Mouse (Mus musculus) lung, embryonic 15.5 days (tissue): ENCODE measurements around the gene Grap2. TPM values are rescaled to one million over a fixed set of nuclear protein-coding genes. Genes with fewer than 3 reads are reported as not detected.

Source experiments
- ATAC-seq: fragments of 200-750 bp; cut with Nextera tagmentation; 2 replicates; pipeline ENCODE4 v1.8.0; 2017; ENCODE audit warnings: moderate number of reproducible peaks, borderline replicate concordance; ENCODE audit not compliant: low FRiP score, low TSS enrichment; ENCODE audit errors: extremely low read depth
- H3K27ac ChIP-seq: fragments of 300-500 bp; sonication (generic); 2 replicates; pipeline ENCODE4 v1.5.1; 2015; ENCODE audit warnings: moderate library complexity, mild to moderate bottlenecking, inconsistent platforms
- H3K27me3 ChIP-seq: fragments of 300-500 bp; sonication (generic); 2 replicates; pipeline ENCODE4 v1.6.1; 2015; ENCODE audit warnings: inconsistent platforms
- H3K36me3 ChIP-seq: fragments of 300-500 bp; sonication (generic); 2 replicates; pipeline ENCODE4 v1.6.1; 2015; ENCODE audit warnings: inconsistent platforms
- H3K4me1 ChIP-seq: fragments of 300-500 bp; sonication (generic); 2 replicates; pipeline ENCODE4 v1.6.1; 2015; ENCODE audit warnings: inconsistent platforms
- H3K4me2 ChIP-seq: fragments of 300-500 bp; sonication (generic); 2 replicates; pipeline ENCODE4 v1.6.1; 2015; ENCODE audit warnings: inconsistent platforms, mild to moderate bottlenecking, moderate library complexity
- H3K4me3 ChIP-seq: fragments of 300-500 bp; sonication (generic); 2 replicates; pipeline ENCODE4 v1.5.1; 2015; ENCODE audit warnings: mild to moderate bottlenecking, inconsistent platforms
- H3K9ac ChIP-seq: fragments of 300-500 bp; sonication (generic); 2 replicates; pipeline ENCODE4 v1.6.1; 2015; ENCODE audit warnings: inconsistent platforms
- H3K9me3 ChIP-seq: fragments of 300-500 bp; sonication (generic); 2 replicates; pipeline ENCODE4 v1.6.1; 2016; ENCODE audit warnings: inconsistent platforms
- WGBS: fragments of 180-500 bp; shearing (Covaris S2); methylation state at CpG from one replicate; pipeline ENCODE4 v1.1.7; 2015; 5-methylcytosine and 5-hydroxymethylcytosine counted together
- polyA plus RNA-seq: library from polyadenylated mRNA; unstranded; fragments of >200 nt; fragmentation: Nextera tagmentation; extraction: Ambion mirVana; gene quantifications from 2 replicates; pipeline ENCODE4 v1.2.1, GENCODE M21; 2015

Grap2 gene
- polyA plus RNA-seq, 1 experiment from 2014 or later: 2.4 TPM

DNA sequence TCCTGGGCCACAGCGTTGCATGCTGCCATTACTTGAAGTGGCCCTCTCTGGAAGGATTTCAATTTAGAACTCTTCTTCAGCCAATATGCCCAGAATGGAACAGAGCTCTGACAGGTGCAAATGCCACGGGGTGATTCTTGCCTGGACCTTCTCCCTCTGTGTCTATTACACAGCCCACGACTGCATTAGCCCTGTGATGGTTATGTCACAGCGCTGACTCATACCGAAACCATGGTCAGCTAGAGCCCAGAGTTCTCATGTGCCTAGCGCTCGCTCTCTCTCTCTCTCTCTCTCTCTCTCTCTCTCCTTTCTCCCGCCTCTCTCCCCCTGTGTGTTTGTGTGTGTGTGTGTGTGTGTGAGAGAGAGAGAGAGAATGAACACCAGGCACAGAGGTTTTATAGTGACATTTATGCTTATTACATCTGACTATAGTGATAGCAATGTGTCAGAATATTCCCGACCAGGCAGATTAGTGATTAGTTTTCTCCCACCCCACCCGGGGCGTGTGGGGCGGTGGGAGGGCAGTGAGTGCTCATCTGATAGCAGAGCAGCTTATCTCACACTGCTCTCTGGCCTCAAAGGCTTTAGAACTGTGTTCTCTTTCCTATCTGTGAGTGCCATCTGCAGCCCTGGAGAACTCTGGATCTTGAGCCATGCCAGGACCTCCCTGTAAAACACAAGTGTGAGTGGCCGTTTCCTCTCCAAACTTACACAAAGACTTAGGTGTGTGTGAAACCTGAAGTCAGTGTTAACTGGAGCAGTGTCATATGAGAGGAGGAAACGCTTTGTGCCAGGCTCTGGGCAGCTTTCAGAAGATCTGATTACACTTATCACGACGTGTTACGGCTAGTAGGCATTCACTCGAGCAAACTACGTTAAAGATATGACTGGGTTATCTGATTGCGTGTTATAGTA is 10.4 kb downstream of the Grap2 start:
- no peak overlapping the region for H3K4me3 ChIP-seq
- H3K27me3 ChIP-seq: peaks cover 5% of the 10 kb centered on the region
- H3K27ac ChIP-seq: no peak overlapping the region
- no peaks in the 10 kb centered on the region for H3K4me1 ChIP-seq
- WGBS: 50% methylated on average over 20 of the region's 20 CpGs
- no peak overlapping the region for H3K9ac ChIP-seq
- no peak overlapping the region for H3K4me2 ChIP-seq
- H3K36me3 ChIP-seq: no peaks in the 10 kb centered on the region
- H3K9me3 ChIP-seq: no peaks in the 10 kb centered on the region
- ATAC-seq: no peak

DNA sequence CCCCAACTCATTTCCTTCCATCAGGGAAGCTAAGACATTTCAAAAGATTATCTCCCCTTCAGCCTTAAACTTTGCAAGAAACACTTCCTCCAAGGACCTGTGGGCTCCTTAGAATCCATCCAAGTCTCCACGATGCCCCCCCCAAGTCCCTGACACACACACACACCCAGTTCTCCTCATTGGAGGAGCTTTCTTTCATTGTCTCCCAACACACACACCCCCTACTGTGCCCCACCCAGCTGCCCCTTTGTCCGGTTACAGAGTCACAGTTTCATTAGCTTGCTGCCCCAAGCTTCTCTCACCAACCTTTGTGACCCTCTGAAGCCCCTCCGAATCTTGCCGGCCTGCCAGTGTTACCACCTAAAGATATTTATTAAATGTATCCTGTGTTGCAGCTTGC is 13.9 kb downstream of the Grap2 start:
- no peaks in the 10 kb centered on the region for H3K9me3 ChIP-seq
- H3K9ac ChIP-seq: no peak overlapping the region
- WGBS: 37% methylated on average over 4 of the region's 4 CpGs
- H3K4me3 ChIP-seq: no peak overlapping the region
- no peak for ATAC-seq
- H3K27ac ChIP-seq: no peak overlapping the region
- no peak overlapping the region for H3K4me2 ChIP-seq
- no peaks in the 10 kb centered on the region for H3K27me3 ChIP-seq
- H3K36me3 ChIP-seq: no peaks in the 10 kb centered on the region
- no peaks in the 10 kb centered on the region for H3K4me1 ChIP-seq

DNA sequence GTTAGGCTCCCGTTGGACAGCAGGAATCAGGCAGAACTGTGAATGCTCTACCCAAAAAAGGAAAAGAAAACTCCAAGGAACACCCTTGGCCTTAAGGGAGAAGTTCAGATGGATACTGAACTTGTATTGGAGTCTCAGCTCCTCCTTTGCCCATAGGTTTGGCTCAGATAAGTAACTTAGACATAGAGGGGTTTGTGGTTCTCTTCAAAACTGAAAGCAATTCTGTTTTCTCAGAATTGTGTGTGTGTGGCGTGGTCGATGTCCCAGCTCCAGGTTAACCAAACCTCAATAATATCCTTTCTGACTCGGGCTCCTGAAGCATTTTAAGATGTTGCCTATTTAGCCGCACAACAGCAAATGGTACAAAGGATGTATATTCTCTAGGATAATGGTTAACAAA is 18.2 kb downstream of the Grap2 start:
- H3K36me3 ChIP-seq: no peaks in the 10 kb centered on the region
- H3K9me3 ChIP-seq: no peaks in the 10 kb centered on the region
- no peak for ATAC-seq
- no peak overlapping the region for H3K4me2 ChIP-seq
- H3K4me3 ChIP-seq: no peak overlapping the region
- no peaks in the 10 kb centered on the region for H3K4me1 ChIP-seq
- no peaks in the 10 kb centered on the region for H3K27me3 ChIP-seq
- H3K27ac ChIP-seq: no peak overlapping the region
- H3K9ac ChIP-seq: no peak overlapping the region
- WGBS: 82% methylated on average over 5 of the region's 5 CpGs

DNA sequence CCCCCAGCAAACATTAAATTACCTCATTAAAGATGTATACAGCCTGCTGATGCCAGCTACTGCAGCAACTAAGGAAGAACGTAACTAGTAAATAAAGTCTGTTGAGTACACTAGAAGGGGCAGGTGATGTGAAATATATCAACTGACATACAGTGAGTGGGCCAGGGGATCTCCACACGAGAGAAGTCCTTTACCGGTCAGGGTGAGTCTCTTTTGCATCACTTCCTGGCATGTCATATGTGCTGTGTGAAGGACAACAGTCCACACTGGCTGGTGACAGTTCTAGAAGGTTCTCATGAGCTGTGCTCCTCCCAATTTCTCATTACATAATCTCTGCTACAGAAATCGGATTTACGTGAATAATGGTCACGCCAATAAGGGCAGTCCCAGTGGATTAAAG is 20.3 kb downstream of the Grap2 start:
- H3K4me1 ChIP-seq: no peaks in the 10 kb centered on the region
- WGBS: 72% methylated on average over 6 of the region's 6 CpGs

DNA sequence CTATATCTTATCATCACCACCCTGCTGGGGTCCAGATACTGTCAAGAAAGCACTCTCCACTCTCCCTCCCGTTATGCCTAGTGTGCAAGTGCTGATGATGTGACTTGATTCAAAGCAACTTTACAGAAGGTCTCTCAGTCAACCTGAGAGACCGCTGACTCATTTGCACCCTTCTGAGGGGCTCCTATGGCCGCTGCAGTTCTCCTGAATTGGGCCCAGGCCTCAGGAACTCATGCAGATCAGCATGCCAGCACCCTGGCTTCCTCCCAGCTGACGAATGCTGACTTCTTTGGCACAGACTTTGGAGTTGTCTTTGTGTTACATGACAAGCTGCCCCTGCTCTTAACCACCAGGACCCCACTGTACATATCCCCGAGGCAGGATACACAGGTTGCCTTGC is 21.5 kb downstream of the Grap2 start:
- Histone ChIP-seq H3K27ac (no peak overlapping the region), H3K9me3 (no peaks in the 10 kb centered on the region), H3K4me2 (no peak overlapping the region), H3K9ac (no peak overlapping the region), H3K36me3 (no peaks in the 10 kb centered on the region), H3K4me1 (0 out of 2 replicates have a peak, but pooled peaks cover under 1% of the 10 kb centered on the region), H3K27me3 (no peaks in the 10 kb centered on the region), H3K4me3 (no peak overlapping the region)
- WGBS: 49% methylated on average over 5 of the region's 5 CpGs
- ATAC-seq: no peak

More for the DNA sequence above, 20.3 kb downstream of the Grap2 start:
- H3K9ac ChIP-seq: no peak overlapping the region
- no peak overlapping the region for H3K4me2 ChIP-seq
- no peaks in the 10 kb centered on the region for H3K27me3 ChIP-seq
- ATAC-seq: no peak
- H3K27ac ChIP-seq: no peak overlapping the region
- no peak overlapping the region for H3K4me3 ChIP-seq
- no peaks in the 10 kb centered on the region for H3K36me3 ChIP-seq
- no peaks in the 10 kb centered on the region for H3K9me3 ChIP-seq

DNA sequence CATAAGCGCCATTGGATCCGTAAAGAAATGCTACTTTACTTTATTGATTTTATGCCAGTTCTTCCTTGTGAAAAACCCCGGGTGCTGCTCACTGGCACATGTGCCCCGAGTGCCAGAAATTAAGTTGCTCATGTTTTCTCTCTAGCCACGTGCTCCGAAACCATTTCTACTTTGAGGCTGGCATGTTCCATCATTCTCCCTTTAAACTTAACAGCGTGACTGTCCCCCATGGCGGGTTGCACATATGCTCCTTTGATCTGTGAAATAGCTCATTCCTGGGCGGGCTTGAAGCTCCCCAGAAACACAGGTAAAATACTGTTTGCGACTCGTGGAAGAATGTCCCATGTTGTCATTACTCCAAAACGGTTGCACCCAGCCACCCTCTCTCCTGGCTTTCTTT is 26.4 kb downstream of the Grap2 start:
- Histone ChIP-seq H3K9ac (no peak overlapping the region), H3K27ac (no peak overlapping the region), H3K36me3 (no peaks in the 10 kb centered on the region), H3K9me3 (no peaks in the 10 kb centered on the region), H3K4me2 (peak overlapping the region; percentile 20; the same call in 1 of the 2 replicates), H3K4me1 (0 out of 2 replicates have a peak, but pooled peaks cover 5% of the 10 kb centered on the region), H3K27me3 (no peaks in the 10 kb centered on the region), H3K4me3 (no peak overlapping the region)
- 63% methylated on average over 12 of the region's 12 CpGs for WGBS
- ATAC-seq: no peak

DNA sequence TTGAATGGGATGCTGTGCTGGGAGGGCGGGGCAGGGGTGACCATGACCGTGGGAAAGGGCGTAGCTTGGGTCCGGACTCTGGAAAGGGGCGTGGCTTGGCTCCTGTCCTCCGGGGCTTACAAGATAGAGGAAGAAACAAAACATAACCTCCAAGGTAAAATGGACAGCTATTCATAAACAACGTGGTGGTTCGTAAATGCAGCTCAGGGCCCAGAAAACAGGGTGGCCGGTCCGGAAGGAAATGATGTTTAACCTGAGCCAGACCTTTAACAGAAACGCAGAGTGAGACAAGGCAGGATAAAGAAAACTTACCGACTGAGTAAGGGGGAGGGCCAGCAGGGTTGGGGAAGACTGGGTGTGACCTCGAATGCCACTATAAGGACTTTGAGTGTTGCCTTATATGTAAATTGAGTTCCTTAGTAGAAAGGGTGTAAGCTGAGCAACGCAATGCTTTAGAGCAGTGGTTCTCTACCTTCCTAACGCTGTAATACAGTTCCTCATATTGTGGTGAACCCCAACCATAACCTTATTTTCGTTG is 26.9 kb downstream of the Grap2 start:
- peak; percentile 77; the same call in 1 of the 2 replicates for ATAC-seq
- Histone ChIP-seq H3K9ac (no peak overlapping the region), H3K36me3 (no peaks in the 10 kb centered on the region), H3K4me2 (peak overlapping the region; percentile 20), H3K27me3 (no peaks in the 10 kb centered on the region), H3K4me1 (0 out of 2 replicates have a peak, but pooled peaks cover 5% of the 10 kb centered on the region), H3K27ac (no peak overlapping the region), H3K9me3 (no peaks in the 10 kb centered on the region), H3K4me3 (no peak overlapping the region)
- 28% methylated on average over 16 of the region's 16 CpGs for WGBS

DNA sequence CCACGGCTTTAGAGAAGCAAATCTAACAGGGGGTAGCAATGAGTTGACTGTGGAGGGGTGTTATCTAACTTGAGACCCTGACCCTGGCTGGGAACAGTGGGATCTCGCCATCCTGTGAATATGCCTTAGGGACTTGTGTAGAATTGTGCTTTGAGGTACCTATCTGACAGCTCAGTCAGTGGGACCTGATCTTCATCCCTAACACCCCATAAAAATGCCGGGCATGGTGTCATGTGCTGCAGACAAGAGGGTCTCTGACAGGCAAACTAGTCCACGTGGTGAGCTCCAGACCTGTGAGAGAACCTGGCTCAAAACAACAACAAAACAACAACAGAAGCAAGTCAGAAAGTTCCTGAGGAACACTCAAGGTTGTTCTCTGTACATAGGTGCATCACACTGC is 27.4 kb downstream of the Grap2 start:
- Histone ChIP-seq H3K4me3 (no peak overlapping the region), H3K4me2 (no peak overlapping the region), H3K36me3 (no peaks in the 10 kb centered on the region), H3K9ac (no peak overlapping the region), H3K27me3 (no peaks in the 10 kb centered on the region), H3K27ac (no peak overlapping the region), H3K4me1 (0 out of 2 replicates have a peak, but pooled peaks cover 5% of the 10 kb centered on the region), H3K9me3 (no peaks in the 10 kb centered on the region)
- 58% methylated on average over 4 of the region's 4 CpGs for WGBS
- ATAC-seq: no peak

DNA sequence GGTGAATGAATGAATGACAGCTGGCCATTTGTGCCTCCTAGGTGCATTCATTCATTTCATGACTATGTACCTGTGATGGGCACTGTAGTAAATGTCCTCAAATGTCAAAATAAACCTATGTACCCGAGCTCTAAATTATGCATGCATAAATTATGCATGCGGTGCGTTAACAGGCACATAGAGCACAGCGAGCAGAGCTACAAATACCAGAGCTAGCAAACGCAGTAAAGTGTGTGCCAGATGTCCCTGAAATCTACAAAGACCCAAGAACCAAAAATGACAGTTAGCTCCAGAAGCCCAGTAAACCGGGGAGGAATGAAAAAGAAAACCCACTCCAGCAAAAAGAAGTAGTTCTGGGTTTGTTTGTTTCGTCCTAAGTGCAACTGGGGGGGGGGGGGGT is 29.1 kb downstream of the Grap2 start:
- H3K27ac ChIP-seq: no peak overlapping the region
- H3K4me1 ChIP-seq: 0 out of 2 replicates have a peak, but pooled peaks cover 5% of the 10 kb centered on the region
- no peak overlapping the region for H3K9ac ChIP-seq
- H3K9me3 ChIP-seq: no peaks in the 10 kb centered on the region
- no peak overlapping the region for H3K4me3 ChIP-seq
- no peak for ATAC-seq
- no peaks in the 10 kb centered on the region for H3K36me3 ChIP-seq
- no peak overlapping the region for H3K4me2 ChIP-seq
- WGBS: 68% methylated on average over 7 of the region's 7 CpGs
- no peaks in the 10 kb centered on the region for H3K27me3 ChIP-seq

DNA sequence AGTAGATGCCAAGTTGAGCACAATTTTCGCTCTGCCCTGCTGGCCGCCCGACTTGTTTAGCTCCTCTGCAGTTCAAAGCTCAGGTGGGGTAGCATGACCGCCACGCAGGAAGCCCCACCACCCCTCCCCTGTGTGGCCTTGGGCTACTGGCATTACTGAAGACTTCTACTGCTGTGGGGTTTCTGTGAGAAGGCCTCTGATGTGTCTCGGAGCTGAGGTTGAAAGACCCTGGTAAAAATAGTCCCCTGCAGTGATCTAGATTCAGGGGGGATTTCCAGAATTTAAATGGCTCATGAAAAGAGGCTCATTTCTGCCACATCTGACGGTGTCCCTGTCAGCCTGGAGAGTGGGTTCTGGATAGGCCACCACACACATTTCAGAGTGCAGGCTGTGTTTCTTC is 30.1 kb downstream of the Grap2 start:
- Histone ChIP-seq H3K36me3 (no peaks in the 10 kb centered on the region), H3K4me2 (no peak overlapping the region), H3K27ac (no peak overlapping the region), H3K9ac (no peak overlapping the region), H3K4me1 (0 out of 2 replicates have a peak, but pooled peaks cover 5% of the 10 kb centered on the region), H3K4me3 (no peak overlapping the region), H3K27me3 (no peaks in the 10 kb centered on the region), H3K9me3 (no peaks in the 10 kb centered on the region)
- WGBS: 71% methylated on average over 7 of the region's 7 CpGs
- ATAC-seq: no peak

DNA sequence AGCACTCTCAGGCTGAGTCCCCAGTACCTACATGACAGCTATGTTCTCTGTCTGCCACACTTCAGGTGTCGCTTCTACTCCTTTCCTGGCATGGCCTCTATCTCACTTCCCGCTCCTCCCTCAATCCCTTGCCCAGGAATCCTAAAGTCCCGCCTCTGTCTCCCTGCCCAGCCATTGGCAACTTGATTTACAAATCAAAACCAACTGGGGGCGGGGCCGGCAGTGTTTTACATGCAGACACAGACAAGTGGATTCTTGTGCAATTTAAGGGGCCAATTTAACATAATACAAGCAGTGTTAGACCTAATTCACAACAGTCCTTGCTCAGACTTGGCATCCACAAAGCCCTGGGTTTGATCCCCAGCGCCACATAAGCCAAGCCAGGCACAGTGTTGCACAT is 31.6 kb downstream of the Grap2 start:
- Histone ChIP-seq H3K36me3 (no peaks in the 10 kb centered on the region), H3K4me3 (no peak overlapping the region), H3K27me3 (no peaks in the 10 kb centered on the region), H3K9ac (no peak overlapping the region), H3K27ac (no peak overlapping the region), H3K4me2 (no peak overlapping the region), H3K4me1 (0 out of 2 replicates have a peak, but pooled peaks cover 3% of the 10 kb centered on the region), H3K9me3 (no peaks in the 10 kb centered on the region)
- 83% methylated on average over 6 of the region's 6 CpGs for WGBS
- no peak for ATAC-seq

DNA sequence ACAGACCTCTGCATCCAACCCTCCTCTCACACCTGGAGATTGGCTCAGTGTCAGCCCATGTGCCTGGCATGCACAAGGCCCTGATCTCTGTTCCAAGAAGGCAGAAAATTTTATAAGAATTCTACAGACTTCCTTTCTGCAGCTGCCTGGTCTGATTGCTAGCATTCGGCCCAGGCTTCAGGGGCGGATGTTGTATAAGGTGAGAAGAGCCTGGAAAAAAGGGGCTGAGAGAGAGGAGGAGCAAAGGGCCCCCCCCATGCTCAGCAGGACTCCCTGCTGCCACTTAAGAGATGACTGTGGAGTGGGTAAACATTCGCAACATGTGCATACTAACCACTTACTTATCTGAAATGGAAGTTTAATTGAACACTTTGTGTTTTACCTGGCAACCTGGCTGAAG is 35.6 kb downstream of the Grap2 start:
- H3K4me1 ChIP-seq: no peaks in the 10 kb centered on the region
- no peak overlapping the region for H3K27ac ChIP-seq
- H3K27me3 ChIP-seq: no peaks in the 10 kb centered on the region
- no peak overlapping the region for H3K9ac ChIP-seq
- H3K36me3 ChIP-seq: no peaks in the 10 kb centered on the region
- no peak overlapping the region for H3K4me2 ChIP-seq
- ATAC-seq: no peak
- WGBS: 57% methylated on average over 3 of the region's 3 CpGs
- no peak overlapping the region for H3K4me3 ChIP-seq
- H3K9me3 ChIP-seq: no peaks in the 10 kb centered on the region
